ENCODE assay signal across 28 mouse cellular contexts in the genomic region with DNA sequence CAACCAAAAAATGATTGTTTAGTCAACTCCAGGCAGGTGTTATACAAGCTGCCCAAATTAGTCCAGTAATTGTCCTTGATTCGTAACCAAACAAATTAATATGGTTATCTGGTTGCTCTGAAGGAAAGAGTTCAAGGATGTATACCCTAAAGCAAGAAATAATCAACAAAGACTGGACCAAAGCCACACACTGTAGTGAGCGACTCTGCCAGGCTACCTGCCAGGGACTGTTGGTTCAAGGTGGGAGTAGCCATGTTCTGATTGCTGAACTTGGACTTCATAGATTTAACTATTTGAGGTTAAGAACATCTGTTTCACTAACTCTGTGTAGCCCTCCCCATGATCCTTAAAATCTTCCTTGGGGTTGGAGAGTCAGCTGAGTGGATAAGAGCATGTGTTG. TPM values are rescaled to one million over a fixed set of nuclear protein-coding genes. Genes with fewer than 3 reads are reported as not detected.
"Had no signal": no experiment of that assay in that cellular context is flagged by ENCODE, and none has a peak within 500 bp of the region (broad histone marks: within the 10 kb centered on the region; RNA-seq: fewer than 3 reads in every experiment).

No protein-coding gene starts in this region.

- DNase-seq: liver, postnatal 0 days; lung, adult 2 months; lung, postnatal 14 days; lung, postnatal 36 days; retina, postnatal 1 day; right cerebral cortex, adult 18-20 months; right cerebral cortex, postnatal 25 days; right cerebral cortex, postnatal 4 days; spleen, adult 18-20 months; thymus, adult 2 months; thymus, postnatal 25 days; thymus, postnatal 4 days had no signal

- H3K4me2 ChIP-seq: liver, embryonic 15.5 days; lung, embryonic 15.5 days; midbrain, embryonic 11.5 days; midbrain, embryonic 13.5 days; midbrain, embryonic 15.5 days; neural tube, embryonic 13.5 days; neural tube, embryonic 15.5 days had no signal

- ATAC-seq: liver, postnatal 0 days; lung, postnatal 0 days; midbrain, embryonic 13.5 days; midbrain, embryonic 15.5 days had no signal

- H3K9me3 ChIP-seq: liver, embryonic 15.5 days; lung, embryonic 15.5 days; midbrain, embryonic 13.5 days; midbrain, embryonic 15.5 days; neural tube, embryonic 13.5 days; neural tube, embryonic 15.5 days had no signal

- H3K9ac ChIP-seq: liver, embryonic 15.5 days; liver, postnatal 0 days; lung, embryonic 15.5 days; midbrain, embryonic 13.5 days; midbrain, embryonic 15.5 days; neural tube, embryonic 13.5 days; neural tube, embryonic 15.5 days had no signal

- H3K4me3 ChIP-seq: liver, embryonic 15.5 days; lung, embryonic 15.5 days; megakaryocyte, embryonic 14.5 days; midbrain, embryonic 13.5 days; midbrain, embryonic 15.5 days; neural tube, embryonic 13.5 days; neural tube, embryonic 15.5 days had no signal

- H3K27ac ChIP-seq: liver, embryonic 15.5 days; lung, embryonic 15.5 days; macrophage; midbrain, embryonic 13.5 days; midbrain, embryonic 15.5 days; neural tube, embryonic 13.5 days; neural tube, embryonic 15.5 days had no signal

- H3K4me1 ChIP-seq: liver, embryonic 15.5 days; lung, embryonic 15.5 days; megakaryocyte, embryonic 14.5 days; midbrain, embryonic 13.5 days; midbrain, embryonic 15.5 days; neural tube, embryonic 13.5 days had no signal

- H3K36me3 ChIP-seq: liver, embryonic 15.5 days; lung, embryonic 15.5 days; midbrain, embryonic 13.5 days; midbrain, embryonic 15.5 days; neural tube, embryonic 13.5 days; neural tube, embryonic 15.5 days had no signal

- H3K27me3 ChIP-seq: liver, embryonic 15.5 days; lung, embryonic 15.5 days; midbrain, embryonic 13.5 days; midbrain, embryonic 15.5 days; neural tube, embryonic 13.5 days; neural tube, embryonic 15.5 days had no signal

RNA-seq across cellular contexts. Expression of gene Nat8f2, which starts 5.8 kb away (rescaled TPM):
- total RNA-seq: megakaryocyte progenitor cell, adult 5-6 weeks; midbrain, postnatal 0 days; monocyte, adult 5-6 weeks had no signal
- polyA plus RNA-seq: liver, embryonic 15.5 days; lung, postnatal 0 days; macrophage; midbrain, embryonic 11.5 days; midbrain, embryonic 13.5 days; midbrain, embryonic 15.5 days; neural tube, embryonic 11.5 days; neural tube, embryonic 13.5 days; neural tube, embryonic 15.5 days; stomach, embryonic 14.5 days had no signal

RNA-seq across cellular contexts. Expression of gene Nat8, which starts 31.3 kb away (rescaled TPM):
- total RNA-seq: megakaryocyte progenitor cell, adult 5-6 weeks; monocyte, adult 5-6 weeks had no signal
- polyA plus RNA-seq: liver, postnatal 0 days; lung, embryonic 15.5 days; lung, postnatal 0 days; macrophage; midbrain, embryonic 11.5 days; midbrain, embryonic 13.5 days; midbrain, embryonic 15.5 days; neural tube, embryonic 11.5 days; neural tube, embryonic 13.5 days; neural tube, embryonic 15.5 days; stomach, embryonic 14.5 days had no signal

RNA-seq across cellular contexts. Expression of gene Nat8f5, which starts 42.4 kb away (rescaled TPM):
- total RNA-seq: megakaryocyte progenitor cell, adult 5-6 weeks; monocyte, adult 5-6 weeks had no signal
- polyA plus RNA-seq: liver, embryonic 15.5 days; liver, postnatal 0 days; lung, adult 2 months; lung, embryonic 15.5 days; lung, postnatal 0 days; macrophage; midbrain, embryonic 11.5 days; neural tube, embryonic 11.5 days; stomach, embryonic 14.5 days; stomach, embryonic 16.5 days had no signal

RNA-seq across cellular contexts. Expression of gene Nat8f6, which starts 42.4 kb away (rescaled TPM):
- total RNA-seq: megakaryocyte progenitor cell, adult 5-6 weeks; midbrain, postnatal 0 days; monocyte, adult 5-6 weeks had no signal
- polyA plus RNA-seq: liver, embryonic 15.5 days; liver, postnatal 0 days; lung, embryonic 15.5 days; lung, postnatal 0 days; macrophage; midbrain, embryonic 11.5 days; midbrain, embryonic 13.5 days; midbrain, embryonic 15.5 days; midbrain, postnatal 0 days; neural tube, embryonic 11.5 days; neural tube, embryonic 13.5 days; neural tube, embryonic 15.5 days; stomach, embryonic 14.5 days; stomach, embryonic 16.5 days had no signal
